8 mouse cellular contexts compared by ENCODE assay signal in the genomic region with DNA sequence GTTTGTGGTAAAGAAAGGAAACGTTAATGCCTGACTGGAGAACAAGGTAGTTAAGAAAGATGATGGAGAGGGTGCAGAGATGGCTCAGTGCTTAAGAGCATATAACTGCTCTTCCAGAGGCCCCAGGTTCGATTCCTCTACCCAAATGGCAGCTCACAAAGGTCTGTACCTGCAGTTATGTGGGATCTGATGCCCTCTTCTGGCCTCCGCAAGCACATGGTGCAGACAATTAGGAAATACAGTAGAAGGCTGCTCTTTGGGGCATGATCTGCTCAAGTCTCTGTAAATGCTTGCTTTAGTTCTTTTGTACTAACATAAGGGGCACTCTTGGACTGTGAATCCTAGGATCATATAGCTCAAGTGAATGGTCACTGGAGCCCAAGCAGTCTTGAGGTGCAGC. TPM values are rescaled to one million over a fixed set of nuclear protein-coding genes. Genes with fewer than 3 reads are reported as not detected.
A peak's percentile ranks its signal among the peaks of the same experiment; 100 is the strongest.
DNase-seq lines count a peak whose midpoint lies in the region; ATAC-seq and TF ChIP-seq lines count a peak whose summit lies in the region.

No protein-coding gene starts in this region.

- no peaks in the 10 kb centered on the region for H3K36me3 ChIP-seq in forebrain, embryonic 15.5 days
- H3K36me3 ChIP-seq in hindbrain, postnatal 0 days (ENCODE audit: insufficient read depth, low read length): no peaks in the 10 kb centered on the region

- no peaks in the 10 kb centered on the region for H3K27me3 ChIP-seq in forebrain, embryonic 15.5 days
- H3K27me3 ChIP-seq in hindbrain, postnatal 0 days (ENCODE audit: insufficient read depth, low read length): no peaks in the 10 kb centered on the region

- H3K27ac ChIP-seq in gastrocnemius, adult 2 months: peak overlapping the region; percentile 98
- H3K27ac ChIP-seq in forebrain, embryonic 15.5 days (replicated peaks): peak overlapping the region; percentile 88
- H3K27ac ChIP-seq in hindbrain, postnatal 0 days: peak overlapping the region; percentile 89

- peak overlapping the region; percentile 93 for H3K4me3 ChIP-seq in gastrocnemius, adult 2 months
- peak overlapping the region; percentile 99 for H3K4me3 ChIP-seq in forebrain, embryonic 15.5 days
- H3K4me3 ChIP-seq in hindbrain, postnatal 0 days (ENCODE audit: low read length): peak overlapping the region; percentile 79

- intact Hi-C loops in gastrocnemius, adult 2 months (cut with DNase I): loop anchor here (2.0 kb wide), 1 partner anchor 60 kb away; no protein-coding TSS in a partner anchor
- intact Hi-C loops in left cerebral cortex, postnatal 36 days (cut with DNase I): loop anchor here (1.0 to 10.0 kb wide), 3 partner anchors 64 to 264 kb away; no protein-coding TSS in a partner anchor

- no peak for DNase-seq in gastrocnemius, adult 2 months
- DNase-seq in gastrocnemius, adult 8-10 months (ENCODE audit: low spot score in 2 of 2): no peak
- DNase-seq in c-Kit-positive CD71-positive TER-119-negative erythroid progenitor cells, embryonic 14.5 days (ENCODE audit: low read depth): peak; percentile 45
- peak; percentile 81 for DNase-seq in hindbrain, postnatal 0 days (ENCODE audit: low spot score)
- peak; percentile 26 to 32 for DNase-seq in left cerebral cortex, postnatal 36 days (ENCODE audit: low spot score in 2 of 2)
- DNase-seq in skeletal muscle tissue, adult 2 months (ENCODE audit: low read depth, low spot score): peak; percentile 9

- H3K4me2 ChIP-seq in forebrain, embryonic 15.5 days (replicated peaks): peak overlapping the region; percentile 58
- H3K4me2 ChIP-seq in hindbrain, postnatal 0 days (ENCODE audit: low read depth, low read length): peak overlapping the region; percentile 55

- H3K9ac ChIP-seq in forebrain, embryonic 15.5 days (replicated peaks): peak overlapping the region; percentile 93
- H3K9ac ChIP-seq in hindbrain, postnatal 0 days (replicated peaks; ENCODE audit: low read length): peak overlapping the region; percentile 72

- WGBS in forebrain, embryonic 15.5 days: 26% methylated on average over 3 of the region's 3 CpGs
- WGBS in hindbrain, postnatal 0 days: 30% methylated on average over 3 of the region's 3 CpGs

- peak; percentile 55 for ATAC-seq in forebrain, embryonic 15.5 days (replicated peaks)
- ATAC-seq in hindbrain, postnatal 0 days: peak; percentile 51
- ATAC-seq in megakaryocyte-erythroid progenitor cell, adult 5-6 weeks (replicated peaks; ENCODE audit: low FRiP score, low TSS enrichment, poor library complexity, severe bottlenecking): peak; percentile 43

- no peaks in the 10 kb centered on the region for H3K9me3 ChIP-seq in forebrain, embryonic 15.5 days
- H3K9me3 ChIP-seq in hindbrain, postnatal 0 days (ENCODE audit: low read length): no peaks in the 10 kb centered on the region

- peaks cover 4% of the 10 kb centered on the region; the same call in 1 of the 2 replicates for H3K4me1 ChIP-seq in forebrain, embryonic 15.5 days
- H3K4me1 ChIP-seq in hindbrain, postnatal 0 days (ENCODE audit: insufficient read depth, low read length): peaks cover 3% of the 10 kb centered on the region; the same call in 1 of the 2 replicates

- peak; percentile 53 for TF ChIP-seq CTCF in gastrocnemius, adult 2 months (IDR thresholded peaks at IDR 0.05)
- TF ChIP-seq CTCF in hindbrain, postnatal 0 days (IDR thresholded peaks at IDR 0.05; ENCODE audit: low read depth): peak; percentile 78

RNA-seq across cellular contexts. Expression of a gene that starts 0.6 kb away (rescaled TPM):
- 1 to 10 TPM; 8.0 to 8.4 TPM for total RNA-seq in gastrocnemius, adult 2 months (2021)
- total RNA-seq in gastrocnemius, adult 8-10 months (2022): 1 to 10 TPM; 4.1 to 6.0 (median 4.6) TPM
- 15.5 and 17.9 TPM in 2 replicates for polyA plus RNA-seq in forebrain, embryonic 15.5 days (2015; fragmentation: Nextera tagmentation; extraction: Ambion mirVana)
- 6.5 and 10.5 TPM in 2 replicates for total RNA-seq in hindbrain, postnatal 0 days (2014; rRNA removed)
- polyA plus RNA-seq in hindbrain, postnatal 0 days (2015; fragmentation: Nextera tagmentation; extraction: Ambion mirVana): 9.0 and 10.7 TPM in 2 replicates
- total RNA-seq in left cerebral cortex, postnatal 36 days (2021): 10 to 100 TPM in 1 of 2 experiments, 1 to 10 TPM in 1; 6.7 to 11.0 TPM
- 61.4 and 85.8 TPM in 2 replicates for total RNA-seq in megakaryocyte-erythroid progenitor cell, adult 5-6 weeks (2014; fragmentation: Nextera tagmentation)
- 69.3 and 108 TPM in 2 replicates for total RNA-seq in megakaryocyte-erythroid progenitor cell, adult 5-6 weeks (2017)

RNA-seq across cellular contexts. Expression of a gene that starts 7.4 kb away (rescaled TPM):
- total RNA-seq in gastrocnemius, adult 2 months (2021): not detected
- under 1 TPM in 1 of 4 experiments, not detected in 3; 0.16 TPM for total RNA-seq in gastrocnemius, adult 8-10 months (2022)
- 0.32 and 0.39 TPM in 2 replicates for polyA plus RNA-seq in forebrain, embryonic 15.5 days (2015; fragmentation: Nextera tagmentation; extraction: Ambion mirVana)
- 0.29 TPM in 1 of 2 replicates, not detected in the other for total RNA-seq in hindbrain, postnatal 0 days (2014; rRNA removed)
- polyA plus RNA-seq in hindbrain, postnatal 0 days (2015; fragmentation: Nextera tagmentation; extraction: Ambion mirVana): 0.30 and 0.48 TPM in 2 replicates
- total RNA-seq in left cerebral cortex, postnatal 36 days (2021): under 1 TPM in 1 of 2 experiments, not detected in 1; 0.45 TPM
- 0.32 and 2.3 TPM in 2 replicates for total RNA-seq in megakaryocyte-erythroid progenitor cell, adult 5-6 weeks (2014; fragmentation: Nextera tagmentation)
- total RNA-seq in megakaryocyte-erythroid progenitor cell, adult 5-6 weeks (2017): 0.11 and 1.2 TPM in 2 replicates

RNA-seq across cellular contexts. Expression of a gene that starts 47.5 kb away (rescaled TPM):
- not detected for total RNA-seq in gastrocnemius, adult 2 months (2021)
- under 1 TPM in 1 of 4 experiments, not detected in 3; 0.21 TPM for total RNA-seq in gastrocnemius, adult 8-10 months (2022)
- 0.46 and 0.73 TPM in 2 replicates for polyA plus RNA-seq in forebrain, embryonic 15.5 days (2015; fragmentation: Nextera tagmentation; extraction: Ambion mirVana)
- total RNA-seq in hindbrain, postnatal 0 days (2014; rRNA removed): 0.10 and 1.3 TPM in 2 replicates
- 0.63 and 0.69 TPM in 2 replicates for polyA plus RNA-seq in hindbrain, postnatal 0 days (2015; fragmentation: Nextera tagmentation; extraction: Ambion mirVana)
- under 1 TPM in 1 of 2 experiments, not detected in 1; 0.27 TPM for total RNA-seq in left cerebral cortex, postnatal 36 days (2021)
- total RNA-seq in megakaryocyte-erythroid progenitor cell, adult 5-6 weeks (2014; fragmentation: Nextera tagmentation): not detected in 2 replicates
- total RNA-seq in megakaryocyte-erythroid progenitor cell, adult 5-6 weeks (2017): not detected in 2 replicates

Comparison
In these comparisons a context has a peak if more than half of its experiments do, and no peak if none do; other contexts are left out.
1. DNase-seq: peak in c-Kit-positive CD71-positive TER-119-negative erythroid progenitor cells, embryonic 14.5 days (single experiment), hindbrain, postnatal 0 days (single experiment), left cerebral cortex, postnatal 36 days (2 of 2) and skeletal muscle tissue, adult 2 months (single experiment); none in gastrocnemius, adult 2 months (single experiment) and gastrocnemius, adult 8-10 months (0 of 2).
2. Peak in every context shown above with its lines, with median percentiles within 50 percentile points of each other: H3K27ac ChIP-seq, H3K4me3 ChIP-seq and ATAC-seq.